Mouse (Mus musculus) liver, embryonic 11.5 days (tissue): Measurements from ENCODE around the gene BC048403. TPM values are rescaled to one million over a fixed set of nuclear protein-coding genes. Genes with fewer than 3 reads are reported as not detected.

Experiments
- ATAC-seq: fragments of 200-750 bp; cut with Nextera tagmentation; replicated peaks from 2 replicates; pipeline ENCODE4 v1.8.0; 2017; ENCODE audit warnings: moderate number of reproducible peaks, mild to moderate bottlenecking, moderate TSS enrichment, moderate library complexity; ENCODE audit not compliant: low FRiP score
- DNase-seq: peaks from one replicate; pipeline ENCODE4 v3.0.0-alpha.2; 2017; ENCODE audit warnings: low spot score
- H3K27ac ChIP-seq: fragments of 300-500 bp; sonication (generic); 2 replicates; pipeline ENCODE4 v1.5.1; 2014; ENCODE audit warnings: mild to moderate bottlenecking, low read depth, low read length, control low read depth
- H3K27me3 ChIP-seq: fragments of 300-500 bp; sonication (generic); replicated peaks from 2 replicates; pipeline ENCODE4 v1.6.1; 2014; ENCODE audit warnings: low read length, mixed read lengths; ENCODE audit not compliant: control insufficient read depth, insufficient read depth
- H3K36me3 ChIP-seq: fragments of 300-500 bp; sonication (generic); 2 replicates; pipeline ENCODE4 v1.6.1; 2014; ENCODE audit warnings: mild to moderate bottlenecking, low read length, moderate library complexity, mixed read lengths; ENCODE audit not compliant: control insufficient read depth, insufficient read depth
- H3K4me1 ChIP-seq: fragments of 300-500 bp; sonication (generic); replicated peaks from 2 replicates; pipeline ENCODE4 v1.6.1; 2014; ENCODE audit warnings: low read length, mixed read lengths; ENCODE audit not compliant: control insufficient read depth, insufficient read depth
- H3K4me2 ChIP-seq: fragments of 300-500 bp; sonication (generic); 2 replicates; pipeline ENCODE4 v1.6.1; 2014; ENCODE audit warnings: mild to moderate bottlenecking, control low read depth, moderate library complexity
- H3K4me3 ChIP-seq: fragments of 300-500 bp; sonication (generic); 2 replicates; pipeline ENCODE4 v1.5.1; 2014; ENCODE audit warnings: low read depth, low read length, control low read depth
- H3K9ac ChIP-seq: fragments of 300-500 bp; sonication (generic); 2 replicates; pipeline ENCODE4 v1.6.1; 2014; ENCODE audit warnings: low read depth, low read length, control low read depth
- H3K9me3 ChIP-seq: fragments of 300-500 bp; sonication (generic); 2 replicates; pipeline ENCODE4 v1.6.1; 2016; ENCODE audit warnings: low read length, inconsistent platforms, mixed read lengths; ENCODE audit not compliant: control insufficient read depth
- WGBS: fragments of 180-500 bp; shearing (Covaris S2); extraction: QIAGEN DNeasy Blood & Tissue Kit; methylation state at CpG from one replicate; pipeline ENCODE4 v1.1.7; 2014; 5-methylcytosine and 5-hydroxymethylcytosine counted together
- polyA plus RNA-seq: library from polyadenylated mRNA; unstranded; fragments of >200 nt; fragmentation: Nextera tagmentation; extraction: Ambion mirVana; gene quantifications from 2 replicates; pipeline ENCODE4 v1.2.1, GENCODE M21; 2014

Gene BC048403
- polyA plus RNA-seq, 1 experiment from 2014 or later = 6.7 TPM

GRCm38 (mm10) chr10:121742336-121742735, 2.6 kb downstream of the BC048403 start:
- H3K4me2 ChIP-seq = no peak overlapping the region
- 0 out of 2 replicates have a peak, but pooled peaks cover 9% of the 10 kb centered on the region for H3K4me1 ChIP-seq
- peaks cover 24% of the 10 kb centered on the region for H3K36me3 ChIP-seq
- DNase-seq (no peak), ATAC-seq (no peak)
- H3K27ac ChIP-seq = no peak overlapping the region
- H3K9ac ChIP-seq = no peak overlapping the region
- H3K27me3 ChIP-seq = no peaks in the 10 kb centered on the region
- H3K9me3 ChIP-seq = no peaks in the 10 kb centered on the region
- WGBS = 73% methylated on average over 4 of the region's 4 CpGs
- no peak overlapping the region for H3K4me3 ChIP-seq

DNA sequence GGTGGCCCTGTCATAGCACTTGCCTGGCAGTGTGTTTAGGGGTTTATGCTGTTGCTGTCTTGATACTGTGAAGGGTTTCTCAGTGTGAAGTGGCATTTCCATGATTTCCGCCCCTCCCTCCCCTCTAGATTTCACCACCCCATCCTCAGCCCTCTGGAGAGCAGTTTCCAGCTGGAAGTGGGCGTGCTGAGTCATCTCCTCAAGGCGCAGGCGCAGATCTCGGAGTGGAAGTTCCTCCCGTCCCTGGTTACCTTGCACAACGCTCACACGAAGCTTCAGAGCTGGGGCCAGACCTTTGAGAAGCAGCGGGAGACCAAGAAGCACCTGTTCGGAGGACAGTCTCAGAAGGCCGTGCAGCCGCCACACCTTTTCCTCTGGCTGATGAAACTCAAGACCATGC, 10.4 kb downstream of the BC048403 start:
- Histone ChIP-seq H3K9ac (no peak overlapping the region), H3K4me2 (no peak overlapping the region), H3K9me3 (no peaks in the 10 kb centered on the region), H3K4me1 (no peaks in the 10 kb centered on the region), H3K36me3 (peaks cover 30% of the 10 kb centered on the region), H3K4me3 (no peak overlapping the region), H3K27ac (no peak overlapping the region), H3K27me3 (no peaks in the 10 kb centered on the region)
- 93% methylated on average over 12 of the region's 12 CpGs for WGBS
- DNase-seq (no peak), ATAC-seq (no peak)

DNA sequence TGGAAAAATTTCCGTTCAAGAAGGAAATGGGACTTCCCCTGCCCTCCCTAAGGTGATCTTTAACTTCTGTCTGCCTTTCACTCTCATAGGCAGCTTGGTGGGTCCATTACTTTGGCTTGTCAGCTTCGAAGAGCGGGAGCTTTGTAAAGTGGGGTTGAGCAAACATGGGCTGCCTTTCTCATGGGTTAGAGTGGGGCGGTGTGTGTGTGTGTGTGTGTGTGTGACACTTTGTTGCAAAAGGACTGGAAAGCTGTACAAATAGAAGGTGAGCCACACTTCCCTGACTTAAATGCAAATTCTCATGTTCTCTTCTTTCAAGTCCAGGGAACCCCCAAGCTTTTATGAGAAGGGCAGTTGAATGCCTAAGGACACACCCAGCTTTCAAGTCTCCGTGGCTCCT, 14.5 kb downstream of the BC048403 start:
- no peaks in the 10 kb centered on the region for H3K27me3 ChIP-seq
- H3K9me3 ChIP-seq = no peaks in the 10 kb centered on the region
- ATAC-seq = no peak
- peaks cover 4% of the 10 kb centered on the region; the same call in 1 of the 2 replicates for H3K36me3 ChIP-seq
- no peak for DNase-seq
- no peak overlapping the region for H3K4me3 ChIP-seq
- H3K9ac ChIP-seq = no peak overlapping the region
- H3K4me2 ChIP-seq = no peak overlapping the region
- H3K27ac ChIP-seq = no peak overlapping the region
- WGBS = 64% methylated on average over 5 of the region's 5 CpGs
- no peaks in the 10 kb centered on the region for H3K4me1 ChIP-seq

- ATAC-seq (no peak), DNase-seq (no peak)
- H3K9me3 ChIP-seq = no peaks in the 10 kb centered on the region
- no peak overlapping the region for H3K27ac ChIP-seq
- no peak overlapping the region for H3K4me3 ChIP-seq
- no peak overlapping the region for H3K9ac ChIP-seq
- no peaks in the 10 kb centered on the region for H3K4me1 ChIP-seq
- H3K27me3 ChIP-seq = no peaks in the 10 kb centered on the region
- no peak overlapping the region for H3K4me2 ChIP-seq
- H3K36me3 ChIP-seq = 0 out of 2 replicates have a peak, but pooled peaks cover 2% of the 10 kb centered on the region
- 42% methylated on average over 1 of the region's 1 CpGs for WGBS
Measured at GRCm38 (mm10) chr10:121755822-121756221, 16.1 kb downstream of the BC048403 start.

- no peaks in the 10 kb centered on the region for H3K27me3 ChIP-seq
- H3K4me1 ChIP-seq = no peaks in the 10 kb centered on the region
- H3K4me3 ChIP-seq = no peak overlapping the region
- no peaks in the 10 kb centered on the region for H3K9me3 ChIP-seq
- H3K9ac ChIP-seq = no peak overlapping the region
- WGBS = 66% methylated on average over 4 of the region's 4 CpGs
- H3K36me3 ChIP-seq = 0 out of 2 replicates have a peak, but pooled peaks cover 2% of the 10 kb centered on the region
- no peak overlapping the region for H3K4me2 ChIP-seq
- ATAC-seq = no peak
- no peak for DNase-seq
- H3K27ac ChIP-seq = no peak overlapping the region
Measured at GRCm38 (mm10) chr10:121756677-121757076, 16.9 kb downstream of the BC048403 start.

- ATAC-seq = no peak
- H3K4me2 ChIP-seq = no peak overlapping the region
- no peak overlapping the region for H3K27ac ChIP-seq
- H3K4me3 ChIP-seq = no peak overlapping the region
- no peak overlapping the region for H3K9ac ChIP-seq
- H3K9me3 ChIP-seq = no peaks in the 10 kb centered on the region
- DNase-seq = no peak
- H3K27me3 ChIP-seq = no peaks in the 10 kb centered on the region
- no peaks in the 10 kb centered on the region for H3K4me1 ChIP-seq
- H3K36me3 ChIP-seq = no peaks in the 10 kb centered on the region
- 51% methylated on average over 8 of the region's 8 CpGs for WGBS
Measured at GRCm38 (mm10) chr10:121759095-121759494, 19.4 kb downstream of the BC048403 start.

DNA sequence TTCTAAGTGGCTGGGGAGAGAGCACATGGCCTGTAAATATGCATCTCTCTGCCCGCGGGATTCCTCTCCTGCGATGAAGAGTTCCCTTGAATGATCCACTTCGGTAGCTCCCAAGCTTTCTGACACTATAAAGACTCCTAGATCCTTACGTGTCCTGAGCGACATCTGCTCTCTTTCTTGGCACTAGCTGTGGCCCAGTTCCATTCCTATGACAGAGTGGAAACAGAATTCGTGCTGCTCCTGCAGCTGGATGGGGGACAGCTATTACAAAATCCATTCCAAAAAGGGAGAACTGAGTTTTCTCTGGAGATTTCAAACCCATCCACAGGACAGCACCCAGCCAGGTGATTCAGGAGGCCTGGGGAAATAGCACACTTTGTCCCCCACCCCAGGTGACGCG, 22.4 kb downstream of the BC048403 start:
- WGBS = 95% methylated on average over 9 of the region's 9 CpGs

DNA sequence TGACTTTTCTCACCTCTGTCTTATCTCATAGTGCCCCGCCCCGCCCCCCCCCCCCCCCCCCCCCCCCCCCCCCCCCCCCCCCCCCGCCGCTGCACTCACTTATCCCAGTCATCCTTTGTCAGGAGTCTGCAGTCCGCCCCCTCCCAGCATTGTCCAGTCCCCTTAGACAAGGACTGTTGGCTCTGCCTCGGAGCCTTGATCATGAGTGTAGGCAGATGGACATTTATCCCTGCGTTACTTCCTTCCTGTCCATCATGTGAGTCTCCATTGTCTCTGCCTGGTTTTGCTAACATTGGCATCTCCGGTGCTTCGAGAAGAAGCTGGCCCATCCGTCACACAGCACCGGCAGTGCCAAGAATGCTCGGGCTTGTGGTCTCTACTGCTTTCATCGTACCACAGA, 23.5 kb downstream of the BC048403 start:
- DNase-seq = no peak
- Histone ChIP-seq H3K4me3 (no peak overlapping the region), H3K9ac (no peak overlapping the region), H3K4me2 (no peak overlapping the region), H3K27ac (no peak overlapping the region), H3K36me3 (no peaks in the 10 kb centered on the region), H3K4me1 (no peaks in the 10 kb centered on the region), H3K27me3 (no peaks in the 10 kb centered on the region), H3K9me3 (no peaks in the 10 kb centered on the region)
- no peak for ATAC-seq
- 68% methylated on average over 10 of the region's 13 CpGs for WGBS

More for the DNA sequence above, 22.4 kb downstream of the BC048403 start:
- ATAC-seq (no peak), DNase-seq (no peak)
- Histone ChIP-seq H3K9me3 (no peaks in the 10 kb centered on the region), H3K9ac (no peak overlapping the region), H3K4me2 (no peak overlapping the region), H3K27me3 (no peaks in the 10 kb centered on the region), H3K4me1 (no peaks in the 10 kb centered on the region), H3K27ac (no peak overlapping the region), H3K4me3 (no peak overlapping the region), H3K36me3 (no peaks in the 10 kb centered on the region)

- no peaks in the 10 kb centered on the region for H3K36me3 ChIP-seq
- ATAC-seq (no peak), DNase-seq (no peak)
Measured at GRCm38 (mm10) chr10:121764469-121765173, 24.9 kb downstream of the BC048403 start.

More at GRCm38 (mm10) chr10:121764469-121765173, 24.9 kb downstream of the BC048403 start:
- WGBS = 77% methylated on average over 13 of the region's 13 CpGs
- Histone ChIP-seq H3K9me3 (no peaks in the 10 kb centered on the region), H3K4me1 (no peaks in the 10 kb centered on the region), H3K4me2 (no peak overlapping the region), H3K27me3 (no peaks in the 10 kb centered on the region), H3K27ac (no peak overlapping the region), H3K4me3 (no peak overlapping the region), H3K9ac (no peak overlapping the region)
